Mouse (Mus musculus): ENCODE data around the gene Rai1.

GRCm38 (mm10) chr11:60229821-60230220 lies 125.0 kb downstream of the Rai1 start:
- no peak for TF ChIP-seq CTCF (IDR thresholded peaks at IDR 0.05; ENCODE audit: low read depth, low read length)
- no peak for TF ChIP-seq POLR2A (IDR thresholded peaks at IDR 0.05; ENCODE audit: extremely low read depth, insufficient read depth, low read length)
